Mouse (Mus musculus) regulatory T cell (primary cell): ENCODE measurements around the gene Htr5b.

ENCODE experiments used
- in situ Hi-C: fragments of 300-600 bp; cut with MboI, MseI; formaldehyde crosslinking; loops from one replicate; pipeline ENCODE4 v1.15.1; 2025; ENCODE audit warnings: high pct_unique_total_duplicates

Htr5b gene

GRCm38 (mm10) chr1:121528399-121528720 lies at the start of gene Htr5b:
Gene Htr5b, minus strand, starts transcription at chr1:121528465.
- in situ Hi-C loops = no loop called here

- in situ Hi-C loops = no loop called here
Observed at GRCm38 (mm10) chr1:121577491-121577890, 49.2 kb upstream of the Htr5b start.

GRCm38 (mm10) chr1:121570522-121570921 lies 42.3 kb upstream of the Htr5b start:
- in situ Hi-C loops = no loop called here

- in situ Hi-C loops = loop anchor here (5.0 kb wide), 1 partner anchor 241 kb away; no protein-coding TSS in a partner anchor
Observed at GRCm38 (mm10) chr1:121567521-121568489, 39.5 kb upstream of the Htr5b start, which contains the start of gene Ddx18. Gene Ddx18, minus strand, starts transcription at chr1:121567989.

- in situ Hi-C loops = no loop called here
Observed at GRCm38 (mm10) chr1:121557861-121558260, 29.6 kb upstream of the Htr5b start.

GRCm38 (mm10) chr1:121551457-121551835 lies 23.2 kb upstream of the Htr5b start:
- in situ Hi-C loops = loop anchor here (5.0 kb wide), 1 partner anchor 119 kb away; the partner anchor contains the start of gene Ccdc93

- in situ Hi-C loops = loop anchor here (5.0 kb wide), 1 partner anchor 119 kb away; the partner anchor contains the start of gene Ccdc93
Observed at GRCm38 (mm10) chr1:121550801-121551456, 22.7 kb upstream of the Htr5b start.

GRCm38 (mm10) chr1:121549456-121549855 lies 21.2 kb upstream of the Htr5b start:
- in situ Hi-C loops = no loop called here

- in situ Hi-C loops = no loop called here
Observed at GRCm38 (mm10) chr1:121548667-121549066, 20.4 kb upstream of the Htr5b start.

- in situ Hi-C loops = no loop called here
Observed at GRCm38 (mm10) chr1:121546844-121547243, 18.6 kb upstream of the Htr5b start.

- in situ Hi-C loops = no loop called here
Observed at GRCm38 (mm10) chr1:121540361-121540760, 12.1 kb upstream of the Htr5b start.

GRCm38 (mm10) chr1:121531439-121531838 lies 3.2 kb upstream of the Htr5b start:
- in situ Hi-C loops = no loop called here

- in situ Hi-C loops = no loop called here
Observed at GRCm38 (mm10) chr1:121529286-121529685, 1.0 kb upstream of the Htr5b start.

GRCm38 (mm10) chr1:121527600-121528398 lies 466 bp downstream of the Htr5b start:
- in situ Hi-C loops = no loop called here

GRCm38 (mm10) chr1:121527061-121527460 lies 1.2 kb downstream of the Htr5b start:
- in situ Hi-C loops = no loop called here

- in situ Hi-C loops = no loop called here
Observed at GRCm38 (mm10) chr1:121518609-121519008, 9.7 kb downstream of the Htr5b start.

GRCm38 (mm10) chr1:121511966-121512365 lies 16.3 kb downstream of the Htr5b start:
- in situ Hi-C loops = no loop called here

GRCm38 (mm10) chr1:121511186-121511585 lies 17.1 kb downstream of the Htr5b start:
- in situ Hi-C loops = no loop called here

GRCm38 (mm10) chr1:121510420-121511140 lies 17.7 kb downstream of the Htr5b start:
- in situ Hi-C loops = no loop called here

GRCm38 (mm10) chr1:121508729-121509128 lies 19.5 kb downstream of the Htr5b start:
- in situ Hi-C loops = no loop called here

- in situ Hi-C loops = no loop called here
Observed at GRCm38 (mm10) chr1:121497093-121497492, 31.2 kb downstream of the Htr5b start.
